20 mouse cellular contexts compared by ENCODE assay signal in the genomic region with DNA sequence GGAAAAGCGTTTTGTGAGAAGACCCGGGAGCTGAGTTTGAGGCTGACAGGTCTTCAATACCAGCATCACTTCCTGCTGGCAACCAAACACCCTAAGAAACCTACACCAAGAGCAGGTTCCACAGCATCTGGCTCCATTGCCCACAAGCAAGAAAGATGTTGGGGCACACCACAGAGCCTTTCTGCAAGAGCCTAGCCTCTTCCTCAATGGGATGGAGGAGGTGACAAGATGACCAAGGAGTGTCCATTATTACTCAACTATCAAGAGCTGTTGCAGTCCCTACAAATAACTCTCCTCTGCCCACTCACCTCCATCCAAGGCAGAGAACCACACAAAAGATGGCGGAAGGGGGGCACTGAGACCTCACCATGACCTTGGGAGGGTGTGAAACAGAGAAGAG. TPM values are rescaled to one million over a fixed set of nuclear protein-coding genes. Genes with fewer than 3 reads are reported as not detected.
DNase-seq lines count a peak whose midpoint lies in the region; ATAC-seq and TF ChIP-seq lines count a peak whose summit lies in the region.
"Had no signal": no experiment of that assay in that cellular context is flagged by ENCODE, and none has a peak within 500 bp of the region (broad histone marks: within the 10 kb centered on the region; RNA-seq: fewer than 3 reads in every experiment).

No protein-coding gene starts in this region.

- H3K9ac ChIP-seq in heart, adult 2 months (ENCODE audit: low read depth, low read length), result no peak overlapping the region
- H3K9ac ChIP-seq in heart, embryonic 16.5 days (ENCODE audit: low read length), result no peak overlapping the region
- H3K9ac ChIP-seq: hindbrain, embryonic 12.5 days; kidney, embryonic 15.5 days; neural tube, embryonic 12.5 days had no signal

- H3K9me3 ChIP-seq in heart, embryonic 16.5 days (replicated peaks; ENCODE audit: control insufficient read depth, low read length), result no peaks in the 10 kb centered on the region
- no peaks in the 10 kb centered on the region for H3K9me3 ChIP-seq in forebrain, embryonic 10.5 days
- H3K9me3 ChIP-seq: hindbrain, embryonic 12.5 days; kidney, embryonic 15.5 days; neural tube, embryonic 12.5 days had no signal

- H3K4me1 ChIP-seq in heart, adult 2 months (ENCODE audit: control insufficient read depth, insufficient read depth, low read length), result peaks cover 50% of the 10 kb centered on the region
- peaks cover 85% of the 10 kb centered on the region for H3K4me1 ChIP-seq in heart, embryonic 16.5 days (ENCODE audit: control insufficient read depth, insufficient read depth, low read length)
- peaks cover 52% of the 10 kb centered on the region for H3K4me1 ChIP-seq in brown adipose tissue, adult 24 weeks (ENCODE audit: control insufficient read depth, insufficient read depth, insufficient read length, low read length)
- peaks cover 88% of the 10 kb centered on the region for H3K4me1 ChIP-seq in forebrain, embryonic 10.5 days

- intact Hi-C loops in heart, adult 2 months (cut with DNase I), result loop anchor here (10.0 kb wide), 1 partner anchor 377 kb away; a partner anchor contains a TSS
- intact Hi-C loops in heart, postnatal 25 days (cut with DNase I), result no loop called here

- H3K27me3 ChIP-seq in heart, adult 2 months (ENCODE audit: control insufficient read depth, insufficient read depth, low read length), result no peaks in the 10 kb centered on the region
- H3K27me3 ChIP-seq in heart, embryonic 16.5 days (ENCODE audit: control insufficient read depth, insufficient read depth, low read length), result no peaks in the 10 kb centered on the region
- H3K27me3 ChIP-seq in forebrain, embryonic 10.5 days (ENCODE audit: poor library complexity, severe bottlenecking), result no peaks in the 10 kb centered on the region
- H3K27me3 ChIP-seq: hindbrain, embryonic 12.5 days; kidney, embryonic 15.5 days; neural tube, embryonic 12.5 days; Patski had no signal

- TF ChIP-seq CTCF in heart, adult 2 months (IDR thresholded peaks at IDR 0.05), result no peak

- H3K79me2 ChIP-seq in heart, adult 2 months (replicated peaks; ENCODE audit: control insufficient read depth, insufficient read depth, low read length), result peaks cover 13% of the 10 kb centered on the region

- 64% methylated on average over 3 of the region's 3 CpGs for WGBS in heart, adult 2 months
- WGBS in heart, embryonic 16.5 days, result 81% methylated on average over 3 of the region's 3 CpGs
- 92% methylated on average over 3 of the region's 3 CpGs for WGBS in forebrain, embryonic 10.5 days

- H3K4me3 ChIP-seq in heart, adult 2 months, result no peak overlapping the region
- H3K4me3 ChIP-seq in heart, embryonic 16.5 days (ENCODE audit: low read length), result no peak overlapping the region
- no peak overlapping the region for H3K4me3 ChIP-seq in brown adipose tissue, adult 24 weeks (ENCODE audit: insufficient read depth, low read depth, low read length)
- no peak overlapping the region for H3K4me3 ChIP-seq in forebrain, embryonic 10.5 days
- H3K4me3 ChIP-seq: hindbrain, embryonic 12.5 days; kidney, embryonic 15.5 days; neural tube, embryonic 12.5 days had no signal

- no peak overlapping the region for H3K4me2 ChIP-seq in heart, embryonic 16.5 days (ENCODE audit: low read depth, low read length)
- H3K4me2 ChIP-seq: hindbrain, embryonic 12.5 days; kidney, embryonic 15.5 days; neural tube, embryonic 12.5 days had no signal

- no peak for DNase-seq in heart, adult 2 months
- DNase-seq in heart, postnatal 25 days (ENCODE audit: low spot score), result no peak
- no peak for DNase-seq in heart, adult 9 months (ENCODE audit: low spot score in 2 of 2)
- DNase-seq in thymus, postnatal 14 days, result no peak
- no peak for DNase-seq in forebrain, embryonic 10.5 days (ENCODE audit: extremely low spot score, low spot score)
- DNase-seq: cerebellum, adult 18-20 months; cerebellum, postnatal 14 days; gastrocnemius, postnatal 36 days; kidney, adult 11 months; lung, postnatal 10 days; midbrain, embryonic 14.5 days; right cerebral cortex, postnatal 4 days; thymus, postnatal 36 days had no signal

- no peak for TF ChIP-seq POLR2A in heart, adult 2 months (IDR thresholded peaks at IDR 0.05; ENCODE audit: insufficient read depth, low read depth, low read length)

- no peak for TF ChIP-seq EP300 in heart, adult 2 months (IDR thresholded peaks at IDR 0.05; ENCODE audit: insufficient read depth, low read depth, low read length)

- ATAC-seq in heart, embryonic 16.5 days (replicated peaks; ENCODE audit: extremely low read depth, insufficient read depth, low FRiP score), result no peak
- peak; percentile 7; the same call in 1 of the 2 replicates for ATAC-seq in megakaryocyte progenitor cell, adult 5-6 weeks (replicated peaks; ENCODE audit: poor library complexity)
- ATAC-seq: Patski had no signal

- peak overlapping the region; percentile 87 for H3K27ac ChIP-seq in heart, adult 2 months
- H3K27ac ChIP-seq in heart, embryonic 16.5 days (ENCODE audit: low read length), result peak overlapping the region; percentile 2
- H3K27ac ChIP-seq in brown adipose tissue, adult 24 weeks (replicated peaks; ENCODE audit: low read depth, low read length), result peak overlapping the region; percentile 53
- no peak overlapping the region for H3K27ac ChIP-seq in forebrain, embryonic 10.5 days
- H3K27ac ChIP-seq: hindbrain, embryonic 12.5 days; kidney, embryonic 15.5 days; neural tube, embryonic 12.5 days had no signal

- peaks cover 14% of the 10 kb centered on the region for H3K36me3 ChIP-seq in heart, adult 2 months (ENCODE audit: control insufficient read depth, insufficient read depth, low read length)
- no peaks in the 10 kb centered on the region for H3K36me3 ChIP-seq in heart, embryonic 16.5 days (ENCODE audit: control insufficient read depth, insufficient read depth)
- H3K36me3 ChIP-seq in forebrain, embryonic 10.5 days (replicated peaks), result 0 out of 2 replicates have a peak, but pooled peaks cover 7% of the 10 kb centered on the region
- H3K36me3 ChIP-seq: hindbrain, embryonic 12.5 days; kidney, embryonic 15.5 days; neural tube, embryonic 12.5 days had no signal

RNA-seq across cellular contexts. Expression of a gene that starts 5.5 kb away (rescaled TPM):
- 100 to 1,000 TPM; 283 to 363 TPM for total RNA-seq in heart, adult 2 months (2021)
- polyA plus RNA-seq in heart, adult 2 months (2012; rRNA removed), result 196 and 305 TPM in 2 replicates
- total RNA-seq in heart, postnatal 25 days (2021), result 100 to 1,000 TPM; 264 to 283 TPM
- polyA plus RNA-seq in heart, embryonic 16.5 days (2015; fragmentation: Nextera tagmentation; extraction: Ambion mirVana), result 61.4 and 66.8 TPM in 2 replicates
- 76.7 and 87.6 TPM in 2 replicates for polyA plus RNA-seq in brown adipose tissue, adult 24 weeks (2012; ENCODE audit: insufficient read depth, insufficient read length, missing spikeins)
- total RNA-seq in megakaryocyte progenitor cell, adult 5-6 weeks (2015), result 196 and 217 TPM in 2 replicates
- total RNA-seq in megakaryocyte progenitor cell, adult 5-6 weeks (2017), result 196 and 233 TPM in 2 replicates
- polyA plus RNA-seq in forebrain, embryonic 10.5 days (2016; fragmentation: Nextera tagmentation; extraction: Ambion mirVana), result 41.1 and 41.3 TPM in 2 replicates

RNA-seq across cellular contexts. Expression of a gene that starts 46.0 kb away (rescaled TPM):
- under 1 TPM; 0.48 to 0.70 TPM for total RNA-seq in heart, adult 2 months (2021)
- polyA plus RNA-seq in heart, adult 2 months (2012; rRNA removed), result 0.16 and 0.32 TPM in 2 replicates
- under 1 TPM; 0.25 to 0.29 TPM for total RNA-seq in heart, postnatal 25 days (2021)
- 1.8 and 2.1 TPM in 2 replicates for polyA plus RNA-seq in heart, embryonic 16.5 days (2015; fragmentation: Nextera tagmentation; extraction: Ambion mirVana)
- polyA plus RNA-seq in brown adipose tissue, adult 24 weeks (2012; ENCODE audit: insufficient read depth, insufficient read length, missing spikeins), result not detected in 2 replicates
- 6.4 and 7.9 TPM in 2 replicates for total RNA-seq in megakaryocyte progenitor cell, adult 5-6 weeks (2015)
- total RNA-seq in megakaryocyte progenitor cell, adult 5-6 weeks (2017), result 4.0 and 5.7 TPM in 2 replicates
- polyA plus RNA-seq in forebrain, embryonic 10.5 days (2016; fragmentation: Nextera tagmentation; extraction: Ambion mirVana), result 13.3 and 15.5 TPM in 2 replicates
- total RNA-seq: gastrocnemius, postnatal 36 days had no signal
